Mouse (Mus musculus): ENCODE measurements around the gene Ctnnd2.

Gene Ctnnd2

DNA sequence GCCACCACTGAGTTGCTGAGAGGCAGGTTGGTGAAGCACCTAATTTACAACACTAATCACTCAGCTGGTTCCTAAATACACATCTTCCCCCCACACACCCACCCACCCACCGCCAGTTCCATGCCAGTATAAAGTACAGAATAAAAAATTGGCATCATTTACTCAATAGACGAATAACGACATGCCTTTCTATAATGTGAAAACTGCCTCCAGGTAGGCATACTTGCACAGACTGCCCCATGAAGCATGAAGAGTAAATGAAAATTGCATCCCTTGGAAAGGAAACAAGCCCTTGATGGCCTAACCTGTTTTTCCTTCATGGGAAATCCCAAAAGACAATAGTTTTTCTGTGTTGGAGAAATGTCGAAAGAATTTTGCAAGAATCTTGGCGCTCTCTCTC, 212.0 kb downstream of the Ctnnd2 start:
- no peak for DNase-seq (ENCODE audit: extremely low spot score)

DNA sequence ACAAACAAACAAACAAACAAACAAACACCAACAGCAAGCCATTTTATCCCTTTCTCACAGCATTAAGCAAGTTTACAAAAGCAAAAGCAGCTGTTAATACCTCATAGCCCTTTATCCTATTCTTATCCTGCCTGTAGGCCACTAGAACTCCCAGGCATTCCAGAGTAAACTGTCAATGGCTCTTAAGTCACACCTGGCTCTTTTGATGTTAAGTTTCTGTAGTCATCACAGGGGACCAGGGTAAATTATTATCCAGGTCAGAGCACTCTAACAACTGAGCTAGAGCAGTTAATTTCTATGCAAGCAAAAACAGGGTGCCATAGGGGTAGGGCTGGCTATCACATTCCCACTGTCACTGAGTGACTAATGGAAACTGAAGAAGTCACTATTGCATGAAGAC, 214.1 kb downstream of the Ctnnd2 start:
- DNase-seq (ENCODE audit: extremely low spot score), result no peak

DNA sequence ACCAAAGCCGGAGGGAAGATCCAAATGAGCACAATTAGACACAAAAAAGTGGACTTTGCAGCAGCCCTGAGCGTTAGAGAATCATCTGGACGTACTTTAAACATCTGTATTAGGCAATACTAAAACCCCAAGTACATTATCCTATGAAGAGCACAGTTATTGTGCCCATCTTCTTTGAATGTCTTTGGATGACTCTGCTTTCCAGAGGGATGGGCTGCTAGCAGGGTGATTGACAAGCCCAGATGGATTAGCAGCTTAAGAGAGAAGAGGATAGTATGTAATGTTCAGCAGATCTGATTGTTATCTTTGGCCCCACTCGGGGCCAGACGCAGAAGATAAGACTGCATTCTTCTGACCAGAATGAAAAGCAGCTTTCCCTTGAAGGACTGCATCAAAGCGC, 214.9 kb downstream of the Ctnnd2 start:
- DNase-seq (ENCODE audit: extremely low spot score), result no peak

DNA sequence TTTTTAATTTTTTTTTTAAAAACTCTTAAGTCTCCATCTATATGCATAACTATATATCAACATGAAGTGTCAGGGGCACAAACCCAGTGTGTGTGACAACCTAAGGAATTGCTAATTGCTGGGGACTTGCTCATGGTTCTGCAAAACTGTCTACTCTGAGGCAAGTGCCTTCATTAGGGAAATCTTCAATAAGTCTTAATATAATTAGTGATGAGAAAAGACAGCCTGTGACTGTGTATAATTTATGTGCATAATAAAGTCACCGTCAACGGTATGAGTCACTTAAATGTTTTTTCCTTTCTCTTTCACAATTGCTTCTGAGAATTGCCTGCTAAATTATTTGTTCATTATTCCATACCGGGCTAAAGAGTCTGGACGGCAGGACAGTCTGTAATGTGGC, 228.7 kb downstream of the Ctnnd2 start:
- DNase-seq (ENCODE audit: extremely low spot score), result no peak

DNA sequence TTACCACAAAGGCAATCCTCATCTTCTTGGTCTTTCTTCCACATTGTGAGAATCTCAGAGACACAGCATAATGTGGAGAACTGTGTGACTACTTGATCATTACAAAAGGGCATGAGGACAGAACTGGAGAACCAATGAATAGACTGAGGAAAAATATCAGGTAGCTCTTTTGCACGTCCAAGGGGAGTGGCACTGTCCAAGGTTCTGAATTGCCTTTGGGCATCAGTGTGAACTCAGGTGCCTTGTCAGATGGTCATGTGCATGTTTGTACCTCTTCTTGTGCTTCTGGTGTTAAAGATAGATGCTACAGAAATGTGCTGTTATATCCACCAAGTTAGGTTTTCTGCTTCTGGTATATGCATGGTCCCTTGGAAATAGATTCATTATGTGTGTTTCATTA, 233.9 kb downstream of the Ctnnd2 start:
- peak; percentile 39 for DNase-seq (ENCODE audit: extremely low spot score)

DNA sequence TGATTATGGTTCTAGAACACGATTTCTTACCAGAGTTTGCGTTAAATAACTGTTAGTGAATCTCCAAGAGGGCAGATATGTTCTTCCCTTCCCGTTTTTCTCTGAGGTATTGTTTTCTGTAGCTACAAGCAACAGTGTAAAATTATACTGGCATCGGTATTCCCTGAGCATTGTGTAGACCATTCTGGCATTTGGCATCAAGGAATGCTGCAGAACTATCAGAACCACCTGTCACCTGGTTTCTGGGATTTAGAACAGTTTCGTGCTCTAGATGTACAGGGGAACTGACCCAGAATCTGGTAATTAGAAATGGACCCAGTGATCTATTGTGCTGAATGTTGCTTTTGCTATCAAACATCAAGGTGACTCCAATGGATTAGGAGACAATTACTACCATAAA, 250.8 kb downstream of the Ctnnd2 start:
- DNase-seq (ENCODE audit: extremely low spot score), result no peak

DNA sequence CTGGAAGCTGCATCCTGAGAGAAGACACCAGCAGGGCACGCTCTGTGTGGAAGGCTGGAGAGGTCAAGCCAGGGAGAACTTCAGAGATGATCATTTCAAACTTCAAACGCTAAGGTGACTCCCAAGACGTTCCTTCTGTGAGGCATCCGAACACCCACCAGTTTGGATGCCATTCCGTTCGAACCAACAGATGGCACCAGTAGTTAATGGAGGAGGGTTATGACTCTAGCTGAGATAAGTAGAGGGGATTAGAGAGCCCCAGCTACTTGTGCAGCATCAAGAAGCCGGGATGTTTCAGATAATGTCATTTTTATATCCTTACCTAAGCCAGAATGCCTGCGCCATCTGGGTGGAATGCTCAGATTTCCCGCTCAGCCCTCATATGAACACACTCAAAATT, 251.9 kb downstream of the Ctnnd2 start:
- DNase-seq (ENCODE audit: extremely low spot score), result peak; percentile 8

DNA sequence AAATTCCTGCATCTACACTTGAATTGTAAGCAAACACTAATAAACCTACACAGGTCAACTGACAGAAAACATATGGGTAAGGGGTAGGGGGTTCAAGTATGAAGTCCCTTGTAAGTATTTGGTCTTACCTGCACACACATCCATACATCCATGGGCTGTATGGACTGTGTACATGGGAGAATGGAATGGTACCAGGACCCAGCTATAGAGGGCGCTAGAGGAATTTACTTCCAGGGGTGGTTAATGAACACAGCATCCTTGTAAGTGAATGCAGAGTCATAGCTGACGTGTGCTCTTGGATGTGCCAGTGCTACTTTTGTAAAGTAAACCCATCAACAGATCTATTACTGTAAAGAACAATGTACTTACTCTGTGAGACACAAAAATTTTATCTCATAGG, 254.9 kb downstream of the Ctnnd2 start:
- peak; percentile 39 for DNase-seq (ENCODE audit: extremely low spot score)

DNA sequence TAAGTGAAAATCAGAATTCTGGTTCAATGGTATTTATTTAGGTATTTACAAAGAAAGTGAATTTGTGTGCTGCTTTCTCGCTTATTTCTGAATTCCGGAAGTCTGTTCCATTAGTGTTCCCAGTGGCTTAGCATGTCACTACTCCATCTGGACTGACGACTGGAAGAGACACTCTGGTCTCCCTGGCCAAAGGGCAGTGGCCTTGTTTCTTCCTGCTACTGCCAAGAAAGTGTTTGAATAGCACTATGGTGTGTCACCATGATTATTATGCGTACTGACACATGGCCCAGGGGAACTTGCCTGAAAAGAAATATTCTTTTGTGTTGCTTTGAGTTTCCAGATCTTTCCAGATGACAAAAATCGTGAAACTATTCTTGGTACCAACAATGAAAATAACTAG, 266.7 kb downstream of the Ctnnd2 start:
- no peak for DNase-seq (ENCODE audit: extremely low spot score)

DNA sequence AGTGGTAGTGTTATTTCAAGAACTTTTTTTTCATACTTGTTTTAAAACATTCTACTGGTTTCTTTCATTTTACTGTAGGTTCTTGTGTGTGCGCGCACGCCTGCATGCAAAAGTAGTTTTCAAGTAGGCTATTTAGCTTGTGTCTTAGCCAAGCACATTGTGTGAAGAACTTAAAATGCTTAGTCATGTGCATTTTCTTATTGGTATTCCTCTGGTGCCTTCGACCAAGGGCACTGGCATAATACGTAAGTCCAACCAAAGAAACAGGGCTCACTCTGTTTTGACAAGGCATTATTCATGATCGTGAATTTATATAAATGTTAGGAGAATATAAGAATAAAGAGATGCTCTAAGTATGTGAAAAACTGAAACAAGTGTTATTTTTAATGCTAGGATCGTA, 278.4 kb downstream of the Ctnnd2 start:
- no peak for DNase-seq (ENCODE audit: extremely low spot score)

DNA sequence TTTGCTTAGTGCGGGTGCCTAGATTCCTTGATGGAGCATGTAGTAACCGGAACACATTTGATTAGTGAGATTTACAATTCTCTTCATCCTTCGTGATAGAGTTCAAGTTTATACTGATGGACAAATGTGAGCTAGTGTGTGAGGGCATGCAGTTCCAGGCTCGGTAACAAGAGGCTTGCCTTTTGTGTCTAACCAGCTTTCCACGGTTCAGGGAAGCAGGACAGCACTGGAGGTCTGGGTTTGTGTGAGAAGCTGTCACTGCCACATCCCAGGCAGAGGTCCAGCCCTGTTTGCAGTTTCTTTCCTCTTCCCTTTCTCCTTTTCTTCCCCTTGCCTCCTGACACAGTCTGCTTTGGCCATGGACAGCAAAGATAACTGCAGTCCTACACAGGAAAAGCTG, 279.5 kb downstream of the Ctnnd2 start:
- DNase-seq (ENCODE audit: extremely low spot score), result no peak

DNA sequence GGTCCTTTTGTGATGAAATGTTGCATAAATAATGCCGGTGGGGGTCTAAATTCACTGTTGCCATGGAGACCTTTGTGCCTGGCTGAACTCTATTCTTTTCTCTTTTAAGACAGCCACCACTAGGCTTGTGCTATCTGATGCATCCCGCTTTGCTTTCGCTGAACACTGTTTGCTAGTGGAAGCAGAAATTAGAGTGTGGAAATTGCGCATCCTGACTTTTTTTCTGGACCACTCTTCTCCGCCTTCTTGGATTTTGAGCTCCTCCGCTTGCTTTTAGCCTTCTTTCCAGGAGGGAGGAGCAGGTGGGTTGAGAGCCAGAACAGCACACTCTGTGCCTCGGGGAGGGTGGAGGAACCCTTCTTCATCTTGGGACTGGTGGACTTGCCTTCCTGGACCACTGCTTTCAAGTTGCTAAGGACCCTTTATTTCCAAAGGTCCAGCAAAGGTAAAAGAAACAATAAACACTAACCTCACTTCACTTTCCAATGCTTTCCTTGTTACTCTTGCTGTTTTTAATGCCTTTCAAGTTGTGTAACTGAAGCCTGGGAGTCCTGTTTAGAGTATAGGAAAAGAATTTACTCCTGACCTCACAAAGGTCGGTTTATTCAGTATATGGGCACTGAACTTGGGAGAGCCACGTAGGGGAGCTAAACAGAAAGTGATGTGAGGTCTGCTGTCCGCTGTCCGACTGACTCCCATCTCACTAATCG, 285.3 kb downstream of the Ctnnd2 start:
- DNase-seq (ENCODE audit: extremely low spot score), result peak; percentile 54

DNA sequence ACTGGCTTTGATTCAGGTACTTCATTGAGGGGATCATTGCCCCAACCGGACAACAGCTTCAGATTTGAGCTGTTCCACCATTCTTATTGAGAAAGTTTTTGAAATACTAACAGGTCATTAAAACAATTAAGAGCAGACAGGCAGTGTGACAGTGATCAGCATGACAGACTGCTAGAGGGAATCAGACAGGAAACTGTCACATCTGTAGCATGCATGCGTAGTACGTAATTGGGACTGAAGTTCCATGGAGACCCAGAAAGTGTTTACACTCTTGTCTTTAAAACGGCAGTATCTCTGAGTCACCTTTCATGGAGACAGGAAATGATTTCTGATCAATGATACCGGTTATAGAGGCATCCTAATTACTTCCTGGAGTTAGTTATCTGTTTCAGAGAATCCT, 286.3 kb downstream of the Ctnnd2 start:
- DNase-seq (ENCODE audit: extremely low spot score), result no peak

DNA sequence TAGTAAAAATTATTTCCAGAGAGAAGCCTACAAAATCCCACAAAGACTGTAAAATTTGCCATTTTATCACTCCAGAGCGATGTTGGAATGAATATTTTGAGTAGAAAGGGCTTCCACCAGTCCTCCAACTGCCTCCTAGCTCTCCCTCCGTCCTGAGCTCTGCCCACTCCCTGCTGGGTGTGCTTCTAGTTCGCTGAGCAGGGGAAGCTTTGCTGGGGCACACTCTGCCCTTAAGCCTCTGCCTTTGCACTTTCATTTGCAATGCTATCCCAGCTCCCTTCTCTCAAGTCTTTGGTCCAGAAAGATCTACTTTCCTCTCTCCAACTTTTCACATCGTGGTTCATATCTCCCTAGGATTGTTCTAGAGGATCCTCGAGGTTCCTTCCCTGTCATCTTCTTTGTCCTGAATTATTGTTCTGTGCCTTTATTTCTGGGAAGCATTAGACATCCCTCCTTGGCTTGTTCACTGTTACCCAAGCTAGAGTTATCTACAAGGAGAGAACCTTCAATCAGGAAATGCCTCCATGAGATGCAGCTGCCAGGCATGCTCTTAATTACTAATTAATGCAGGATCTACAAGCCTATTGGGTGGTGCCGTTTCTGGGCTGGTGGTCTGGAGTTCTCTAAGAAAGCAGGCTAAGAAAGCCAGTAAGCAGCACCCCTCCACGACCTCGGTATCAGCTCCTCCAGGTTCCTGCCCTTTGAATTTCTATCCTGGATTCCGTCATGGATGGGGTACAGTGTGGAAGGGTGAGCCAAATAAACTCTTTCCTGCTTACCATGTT, 288.1 kb downstream of the Ctnnd2 start:
- no peak for DNase-seq (ENCODE audit: extremely low spot score)

DNA sequence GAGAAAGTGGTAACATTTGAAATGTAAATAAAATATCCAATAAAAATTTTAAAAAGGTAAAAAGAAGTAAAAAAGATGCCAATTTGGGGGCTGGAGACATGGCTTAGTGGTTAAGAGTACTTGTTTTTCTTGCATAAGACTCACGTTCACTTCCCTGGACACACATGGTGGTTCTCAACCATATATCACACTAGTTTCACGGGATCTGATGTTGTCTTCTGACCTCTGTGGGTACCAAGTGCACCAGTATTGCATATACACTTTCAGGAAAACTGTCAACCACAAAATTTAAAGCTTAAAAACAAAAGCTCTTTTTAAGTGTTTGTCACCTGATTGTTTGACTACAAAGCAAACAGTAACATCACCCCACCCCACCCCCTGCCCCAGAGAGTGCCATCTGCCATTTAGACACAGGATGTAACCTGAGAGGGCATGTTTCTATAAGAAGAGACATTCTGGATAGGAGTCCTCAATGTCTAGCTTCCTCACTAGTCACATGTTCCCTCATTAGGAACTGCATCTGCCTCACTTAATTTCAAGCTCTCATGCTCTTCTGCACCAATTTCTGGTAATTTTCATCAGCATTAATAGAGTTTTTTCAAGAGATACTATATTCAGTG, 290.5 kb downstream of the Ctnnd2 start:
- DNase-seq (ENCODE audit: extremely low spot score), result no peak

DNA sequence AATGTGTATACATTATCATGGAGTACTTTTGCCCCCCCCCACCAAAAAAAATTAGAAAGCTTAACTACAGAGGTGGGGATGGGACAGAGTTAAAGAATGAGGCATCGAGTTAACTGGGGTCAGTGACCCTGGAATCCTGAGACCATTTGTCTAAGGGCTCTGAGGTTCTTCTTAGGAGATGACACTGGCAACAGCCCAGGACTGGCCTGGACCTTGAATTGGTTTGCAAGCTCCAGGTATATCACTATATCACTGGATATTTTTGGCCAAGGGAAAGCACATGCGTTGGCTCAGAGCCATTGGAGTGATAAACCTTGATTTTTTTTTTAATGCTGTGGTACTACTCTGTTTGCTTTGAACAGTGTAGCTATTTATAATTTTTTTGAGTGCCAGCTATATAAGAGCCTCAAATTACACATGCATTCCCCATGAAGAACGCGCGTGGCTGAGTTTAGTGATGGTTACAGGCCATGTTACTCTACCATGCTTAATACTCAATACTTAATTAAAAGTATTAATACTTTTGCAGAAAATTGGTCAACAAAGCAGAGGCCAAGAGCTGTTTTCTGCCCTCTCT, 291.2 kb downstream of the Ctnnd2 start:
- DNase-seq (ENCODE audit: extremely low spot score), result no peak

DNA sequence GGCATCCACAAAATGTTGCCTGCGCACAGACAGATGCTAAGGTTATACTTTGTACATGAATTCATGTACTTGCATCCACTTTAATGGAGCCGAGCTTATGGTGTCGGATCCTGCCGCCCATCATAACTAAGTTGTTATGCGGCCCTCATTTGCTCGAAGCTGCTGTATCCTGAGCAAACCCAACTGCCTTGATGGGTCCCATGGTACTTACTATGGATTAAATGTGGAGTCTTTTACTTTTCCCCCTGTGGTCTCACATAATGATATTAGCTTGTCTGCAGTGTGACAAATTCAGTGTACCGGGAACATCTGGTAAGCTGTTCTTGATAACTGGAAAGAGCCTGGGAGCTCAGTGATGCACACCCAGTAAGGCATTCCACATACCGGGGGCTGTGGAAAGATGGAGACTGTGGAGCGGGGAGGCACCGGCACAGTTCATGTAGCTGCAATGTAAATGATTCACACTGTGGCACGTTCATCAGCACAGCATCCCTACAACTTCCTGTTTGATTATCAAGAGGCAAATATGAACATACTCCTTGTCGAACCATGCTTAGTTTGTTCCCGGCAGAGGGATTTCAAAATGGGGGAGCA, 294.7 kb downstream of the Ctnnd2 start:
- DNase-seq (ENCODE audit: extremely low spot score), result no peak

DNA sequence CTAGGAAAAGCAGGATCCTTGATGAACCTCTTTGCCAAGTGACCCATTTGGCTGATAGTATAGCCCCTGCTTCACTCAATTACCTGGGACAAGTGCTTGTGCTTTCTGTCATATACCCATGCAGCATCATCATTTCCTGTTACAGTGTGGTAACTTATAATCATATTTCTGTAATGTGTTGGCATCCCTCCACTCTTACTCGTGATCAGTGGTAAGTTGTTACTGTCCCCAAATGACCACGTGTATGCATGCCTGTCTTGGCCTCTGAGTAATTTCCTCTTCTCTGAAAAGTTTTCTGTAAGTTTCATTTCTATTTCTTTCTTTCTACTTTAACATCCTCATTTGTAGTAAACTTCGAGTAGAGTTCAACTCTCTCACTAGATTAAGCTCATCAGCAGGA, 296.4 kb downstream of the Ctnnd2 start:
- no peak for DNase-seq (ENCODE audit: extremely low spot score)

DNA sequence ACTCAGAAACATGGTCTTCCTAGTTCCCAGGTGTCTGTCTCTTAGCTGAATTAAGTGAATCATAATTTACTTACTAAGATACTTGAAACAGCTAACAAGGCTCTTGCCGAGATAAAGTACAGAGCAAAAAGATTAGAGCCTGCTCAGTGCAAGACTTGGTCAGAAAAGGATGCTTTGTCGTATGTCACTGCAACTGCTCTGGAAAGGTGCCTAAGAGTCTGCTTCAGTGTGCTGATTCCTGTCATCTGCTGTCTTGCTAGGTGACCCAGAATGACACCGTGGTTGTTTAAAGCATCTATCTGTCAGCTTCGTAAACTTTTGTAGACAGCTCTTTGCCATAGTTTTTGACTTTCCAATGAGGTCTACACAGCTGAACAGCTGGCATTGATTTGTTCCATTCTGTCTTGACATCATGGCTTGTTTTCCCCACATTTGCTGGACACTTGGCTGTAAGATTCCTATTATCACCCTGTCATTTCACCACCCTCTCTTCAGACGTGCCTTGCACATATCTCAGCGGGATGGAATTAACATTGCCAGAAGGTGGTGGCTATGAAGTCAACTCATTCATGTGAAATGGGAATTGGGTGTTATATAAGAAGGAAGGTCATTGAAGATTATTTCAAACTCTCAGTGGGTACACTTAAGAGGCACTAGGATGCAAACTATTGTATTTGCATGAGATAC, 299.0 kb downstream of the Ctnnd2 start:
- DNase-seq (ENCODE audit: extremely low spot score), result no peak

DNA sequence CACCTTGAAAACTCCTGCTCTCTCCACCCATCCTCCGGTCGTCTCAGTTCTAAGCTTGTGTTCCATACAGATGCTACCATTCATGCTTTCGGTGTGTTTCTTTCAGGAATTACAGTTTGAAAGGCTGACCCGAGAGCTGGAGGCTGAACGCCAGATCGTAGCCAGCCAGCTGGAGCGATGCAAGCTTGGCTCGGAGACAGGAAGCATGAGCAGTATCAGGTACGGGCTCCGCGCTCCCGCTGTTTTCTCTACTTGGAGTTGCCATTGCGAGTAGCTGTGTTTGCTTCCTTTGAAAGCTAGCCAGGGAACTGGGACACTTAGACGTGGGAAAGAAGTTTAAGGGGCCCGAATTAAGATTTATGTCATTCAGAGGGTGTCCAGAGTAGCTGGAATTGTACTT, 308.3 kb downstream of the Ctnnd2 start:
- no peak for DNase-seq (ENCODE audit: extremely low spot score)

DNA sequence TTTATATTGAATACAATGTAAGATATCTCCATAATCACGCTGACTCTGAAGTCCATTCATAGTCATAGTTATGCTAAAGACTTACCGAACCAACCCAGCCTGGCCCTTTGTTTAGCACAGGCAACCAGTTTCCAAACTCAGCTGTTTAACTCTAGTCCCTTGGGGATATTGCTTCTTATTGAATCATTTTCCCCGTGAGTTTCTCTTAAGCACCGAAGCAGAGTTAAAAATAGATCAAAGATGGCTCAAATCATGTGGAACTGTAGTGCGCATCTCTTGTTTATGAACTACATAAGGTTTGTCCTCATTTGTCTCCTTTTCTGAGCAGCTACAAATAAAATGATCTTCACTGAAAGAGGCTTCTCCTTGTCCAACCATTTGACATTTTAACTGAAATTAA, 334.1 kb downstream of the Ctnnd2 start:
- DNase-seq (ENCODE audit: extremely low spot score), result no peak

DNA sequence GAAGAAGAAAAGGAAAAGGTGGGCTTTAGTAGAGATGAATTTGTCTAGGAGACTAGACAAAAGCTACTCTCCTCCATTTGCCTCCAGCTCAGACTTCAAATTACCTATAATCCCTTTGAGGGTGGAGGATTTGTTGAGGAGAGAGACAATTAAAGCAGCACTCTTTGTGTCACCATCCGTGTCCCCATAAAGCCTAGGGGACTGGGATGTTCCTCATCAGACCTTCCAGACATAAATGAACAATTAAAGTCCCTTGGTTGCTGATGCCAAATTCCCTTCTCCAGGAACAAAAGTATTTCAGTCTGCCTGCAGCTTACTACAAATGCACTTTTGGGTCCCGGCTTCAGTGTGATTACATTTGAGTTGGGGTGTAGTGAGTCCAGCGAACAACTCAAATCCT, 340.1 kb downstream of the Ctnnd2 start:
- no peak for DNase-seq (ENCODE audit: extremely low spot score)

All from embryo, embryonic 9.5 days (tissue).